Mouse (Mus musculus): ENCODE results near the gene Rab3ip.

Gene Rab3ip

DNA sequence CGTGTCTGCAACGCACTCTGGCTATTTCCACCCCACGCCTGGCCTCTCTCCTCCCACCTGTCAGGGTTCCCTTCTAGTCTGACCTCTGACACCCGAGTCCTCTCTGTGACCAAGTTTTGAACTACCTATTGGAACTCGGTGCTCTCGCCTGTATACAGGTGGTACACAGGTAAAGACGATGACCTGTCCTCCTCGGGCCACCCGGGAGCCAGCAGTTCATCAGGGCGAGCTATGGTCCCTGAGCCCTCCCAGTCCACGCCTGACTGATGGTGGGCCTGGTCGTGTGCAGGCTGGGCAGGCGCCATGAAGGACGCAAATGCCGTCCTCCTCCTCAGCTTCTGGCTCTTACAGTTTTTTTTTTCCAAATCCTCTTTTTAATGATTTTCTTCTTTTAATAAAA is 29.2 kb downstream of the Rab3ip start:
- in situ Hi-C loops (cut with MboI; ENCODE audit: low sequenced_read_pairs): no loop called here

DNA sequence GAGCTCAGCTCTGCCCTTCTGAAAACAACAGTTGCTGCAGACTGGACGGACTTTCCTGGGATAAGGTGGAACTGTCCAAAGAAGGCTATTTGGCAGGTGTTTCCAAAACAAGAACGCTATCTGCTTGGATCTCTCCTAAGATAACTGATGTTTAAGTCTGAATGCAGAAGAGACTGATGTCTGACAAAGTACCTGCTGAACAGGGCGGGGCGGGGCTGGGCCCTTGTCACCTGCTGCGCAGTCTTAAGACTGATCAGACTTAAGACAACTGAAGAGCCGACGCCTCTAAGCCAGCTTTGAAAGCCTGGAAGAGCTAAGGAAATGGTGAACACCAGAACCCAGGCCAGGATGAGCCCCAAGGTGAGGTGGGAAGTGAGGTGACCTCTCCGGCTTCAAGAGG is 29.9 kb downstream of the Rab3ip start:
- in situ Hi-C loops (cut with MboI; ENCODE audit: low sequenced_read_pairs): no loop called here

GRCm38 (mm10) chr10:116919368-116920317 is 30.9 kb downstream of the Rab3ip start:
- in situ Hi-C loops (cut with MboI; ENCODE audit: low sequenced_read_pairs): no loop called here

DNA sequence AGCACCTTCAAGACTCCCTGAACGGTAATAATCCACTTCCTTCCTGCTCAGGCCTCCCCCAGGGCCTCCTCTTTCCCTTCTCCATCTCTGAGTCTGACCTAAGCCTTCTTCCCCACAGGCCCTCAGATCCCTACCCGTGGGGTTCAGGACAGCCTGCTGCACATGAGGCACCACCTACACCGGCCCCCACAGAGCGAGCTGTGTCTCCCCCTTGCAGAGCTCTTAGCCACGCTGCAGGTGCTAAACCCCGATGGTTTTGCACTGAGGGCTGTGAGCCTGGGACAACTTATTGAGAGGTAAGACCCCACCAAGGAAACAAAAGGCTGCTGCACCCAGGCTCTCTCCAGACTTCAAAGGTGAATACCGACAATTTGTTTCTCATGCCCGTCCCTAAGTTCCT is 34.0 kb downstream of the Rab3ip start:
- in situ Hi-C loops (cut with MboI; ENCODE audit: low sequenced_read_pairs): no loop called here

DNA sequence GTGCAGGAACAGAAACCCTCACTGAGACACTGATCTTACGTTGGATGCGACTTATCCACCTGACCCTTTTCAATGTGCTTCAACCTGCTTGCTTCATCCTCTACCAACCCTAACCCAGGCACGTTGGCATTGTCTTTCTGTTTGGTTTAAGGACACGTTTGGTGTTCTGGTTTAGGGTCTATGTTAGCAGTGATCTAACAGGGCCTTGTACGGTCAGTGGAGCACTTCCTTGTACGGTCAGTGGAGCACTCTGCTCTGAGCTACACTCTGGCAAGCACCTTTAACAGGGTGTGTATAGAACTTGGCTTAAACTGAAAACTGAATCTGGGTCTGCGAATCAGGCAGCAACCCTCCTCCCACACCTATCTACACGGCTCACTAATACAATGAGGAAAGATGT is 35.3 kb downstream of the Rab3ip start:
- in situ Hi-C loops (cut with MboI; ENCODE audit: low sequenced_read_pairs): no loop called here

DNA sequence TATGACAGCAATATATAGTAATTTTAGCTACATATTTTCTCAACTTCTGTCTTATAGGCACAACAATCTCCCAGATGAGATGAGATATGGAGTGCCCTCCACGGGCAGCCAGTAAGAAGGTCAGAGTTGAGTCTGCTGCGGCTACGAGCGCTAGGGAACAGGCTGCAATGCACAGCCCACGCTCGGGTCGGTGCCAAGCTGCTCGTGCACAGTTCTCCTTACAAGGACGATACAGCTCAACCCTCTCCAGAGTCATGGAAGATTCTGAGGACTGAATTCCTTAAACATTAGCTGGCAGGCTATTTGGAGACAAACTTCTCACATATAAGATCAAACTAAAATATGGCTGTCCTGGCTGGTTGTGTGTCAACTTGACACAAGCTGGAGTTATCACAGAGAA is 36.0 kb downstream of the Rab3ip start:
- in situ Hi-C loops (cut with MboI; ENCODE audit: low sequenced_read_pairs): no loop called here

DNA sequence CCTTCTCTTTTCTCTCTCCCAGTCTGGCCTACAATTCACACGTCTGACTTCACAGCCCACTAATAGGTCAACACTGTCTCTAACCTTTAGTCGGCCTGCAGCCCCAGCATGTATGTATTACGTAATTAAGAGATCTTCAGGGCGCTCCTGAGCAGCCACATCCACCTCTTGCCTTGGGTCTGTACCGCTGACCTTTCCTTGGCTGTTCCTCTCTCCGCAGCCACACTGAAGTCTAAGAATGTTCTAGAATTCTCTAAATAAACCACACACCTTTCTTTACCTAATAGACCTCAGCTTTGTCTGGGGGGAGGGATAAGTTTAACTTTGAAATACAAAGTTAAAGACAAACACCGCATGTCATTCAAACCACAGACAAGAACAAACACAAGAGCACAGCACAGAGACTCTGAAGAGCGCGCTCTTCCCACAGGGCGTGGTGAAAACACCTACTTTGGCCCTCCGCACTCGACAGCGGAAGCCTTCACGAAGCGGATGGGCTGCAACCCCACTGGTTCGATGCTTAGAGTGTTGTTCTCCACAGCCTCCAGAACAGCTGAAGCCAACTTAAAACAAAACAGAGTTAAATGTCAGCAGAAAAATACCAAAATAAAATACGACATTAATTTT is 36.8 kb downstream of the Rab3ip start:
- in situ Hi-C loops (cut with MboI; ENCODE audit: low sequenced_read_pairs): no loop called here

DNA sequence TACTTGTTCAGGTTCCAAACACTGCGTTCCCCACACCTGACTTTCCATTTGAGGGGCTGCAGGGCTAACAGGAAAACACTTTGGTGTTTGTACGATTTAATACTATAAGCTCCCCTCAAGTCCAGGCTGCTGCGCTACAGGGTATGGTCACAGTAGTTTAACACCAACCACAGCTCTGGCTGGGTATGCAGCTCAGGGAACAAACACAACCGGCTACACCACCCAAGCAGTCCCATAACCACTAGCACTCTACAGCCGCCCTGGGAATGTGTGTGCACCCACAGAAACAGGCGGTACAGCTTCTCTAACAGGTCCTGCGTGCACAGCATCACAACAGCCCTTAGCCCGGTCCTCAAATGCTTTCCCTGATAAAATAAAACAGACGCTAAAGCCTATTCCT is 37.7 kb downstream of the Rab3ip start:
- in situ Hi-C loops (cut with MboI; ENCODE audit: low sequenced_read_pairs): no loop called here

DNA sequence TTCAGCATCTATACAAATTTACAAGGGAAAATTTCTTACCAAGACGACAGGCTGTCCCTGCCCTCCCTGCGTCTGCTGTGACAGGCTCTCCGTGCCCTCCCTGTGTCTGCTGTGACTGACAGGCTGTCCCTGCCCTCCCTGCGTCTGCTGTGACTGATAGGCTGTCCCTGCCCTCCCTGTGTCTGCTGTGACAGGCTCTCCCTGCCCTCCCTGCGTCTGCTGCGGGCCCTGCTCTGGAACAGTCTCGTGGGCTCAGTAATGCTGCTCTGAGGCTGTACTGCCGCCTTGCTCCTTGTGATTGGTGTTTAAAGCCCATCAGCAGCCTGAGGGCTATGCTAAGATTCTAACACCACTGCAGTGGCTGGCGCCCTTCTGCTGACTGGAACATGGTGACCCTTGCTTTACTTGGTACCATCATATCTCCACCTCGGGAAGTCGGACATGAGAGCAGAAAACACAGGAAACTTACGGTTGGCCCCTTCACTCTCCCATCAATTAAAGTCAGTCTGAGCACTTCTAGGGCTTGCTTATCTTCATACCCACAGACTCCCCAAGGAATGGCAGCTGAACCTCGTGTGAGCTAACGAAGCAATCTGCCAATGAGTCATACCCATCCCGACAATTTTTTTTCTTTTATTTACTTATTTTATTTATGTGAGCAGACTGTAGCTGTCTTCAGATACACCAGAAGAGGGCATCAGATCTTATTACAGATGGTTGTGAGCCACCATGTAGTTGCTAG is 41.5 kb downstream of the Rab3ip start:
- in situ Hi-C loops (cut with MboI; ENCODE audit: low sequenced_read_pairs): no loop called here

DNA sequence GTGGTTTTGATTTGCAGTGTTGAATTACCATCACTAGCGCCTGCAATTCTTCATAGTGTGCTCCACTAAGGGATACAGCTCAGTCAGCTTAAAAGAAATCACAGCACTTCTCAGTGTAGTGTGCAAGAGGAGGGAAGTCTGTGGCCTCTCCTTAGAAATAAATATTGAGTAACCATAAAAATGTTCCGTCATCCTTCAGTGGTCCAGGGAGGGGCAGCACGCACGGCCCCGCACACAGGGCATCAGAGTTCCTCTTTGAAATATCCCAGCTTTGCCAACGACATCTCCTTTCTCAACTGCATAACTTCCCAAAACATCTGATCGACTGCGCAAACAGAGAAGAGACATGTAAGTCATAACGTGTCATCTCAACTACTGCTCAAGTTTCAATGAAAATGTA is 43.8 kb downstream of the Rab3ip start:
- in situ Hi-C loops (cut with MboI; ENCODE audit: low sequenced_read_pairs): no loop called here

GRCm38 (mm10) chr10:116904503-116904908 is 46.1 kb downstream of the Rab3ip start:
- in situ Hi-C loops (cut with MboI; ENCODE audit: low sequenced_read_pairs): no loop called here

GRCm38 (mm10) chr10:116896336-116897177 is 54.0 kb downstream of the Rab3ip start, which contains the start of gene Myrfl:
Gene Myrfl (minus strand): TSS chr10:116896919.
- in situ Hi-C loops (cut with MboI; ENCODE audit: low sequenced_read_pairs): no loop called here

DNA sequence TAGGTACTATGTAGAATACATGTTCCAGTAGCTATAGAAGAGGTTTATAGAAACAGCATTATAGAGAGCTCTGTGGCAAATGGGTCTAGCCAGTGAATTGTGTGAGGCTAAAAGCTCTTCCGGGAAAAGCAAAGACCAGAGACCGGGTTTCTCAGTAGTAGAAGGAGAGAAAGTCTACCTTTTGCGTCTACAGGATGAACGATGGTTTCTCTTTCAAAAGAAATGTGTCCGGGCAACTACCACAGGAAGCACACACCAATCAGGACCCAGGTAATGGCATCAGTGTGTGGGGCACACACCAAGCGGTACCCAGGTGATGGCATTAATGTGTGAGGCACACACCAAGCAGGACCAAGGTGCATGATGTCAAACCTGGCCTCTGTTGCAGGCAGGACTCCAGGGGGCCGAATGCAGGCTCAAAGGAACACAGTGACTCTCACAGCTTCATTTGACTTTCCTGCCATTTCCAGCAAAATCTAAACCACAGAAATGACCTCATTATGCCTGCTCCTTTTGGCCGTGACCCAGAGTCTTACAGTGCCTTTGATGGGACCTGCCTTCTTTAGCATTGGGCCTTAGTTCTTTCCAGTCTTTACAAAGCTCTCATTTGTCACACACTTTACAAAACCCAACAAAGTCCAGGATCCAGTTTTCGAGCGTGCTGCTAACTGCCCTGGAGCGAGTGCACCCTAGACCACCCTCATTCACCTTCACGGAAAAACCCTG is 55.3 kb downstream of the Rab3ip start:
- in situ Hi-C loops (cut with MboI; ENCODE audit: low sequenced_read_pairs): no loop called here

- in situ Hi-C loops (cut with MboI; ENCODE audit: low sequenced_read_pairs): no loop called here
Observed at GRCm38 (mm10) chr10:116894540-116894939, 56.0 kb downstream of the Rab3ip start.

DNA sequence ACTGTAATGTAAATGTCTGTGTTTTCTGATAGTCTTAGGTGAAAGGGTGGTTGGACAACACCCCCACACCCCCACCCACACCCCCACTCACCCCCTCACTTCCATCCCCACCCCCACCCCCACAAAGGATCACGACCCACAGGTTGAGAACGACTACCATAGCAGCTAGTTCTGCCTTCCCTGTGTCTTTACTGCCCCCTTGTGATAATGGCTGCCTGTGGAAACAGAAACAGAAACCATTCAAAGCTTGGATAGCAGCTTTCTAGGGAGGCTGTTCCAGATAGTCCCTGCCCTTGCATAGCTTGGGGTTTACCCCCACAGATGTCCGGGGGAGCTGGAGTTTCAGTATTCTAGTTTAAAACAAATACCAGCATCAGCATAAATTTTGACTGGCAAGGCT is 56.8 kb downstream of the Rab3ip start:
- in situ Hi-C loops (cut with MboI; ENCODE audit: low sequenced_read_pairs): no loop called here

DNA sequence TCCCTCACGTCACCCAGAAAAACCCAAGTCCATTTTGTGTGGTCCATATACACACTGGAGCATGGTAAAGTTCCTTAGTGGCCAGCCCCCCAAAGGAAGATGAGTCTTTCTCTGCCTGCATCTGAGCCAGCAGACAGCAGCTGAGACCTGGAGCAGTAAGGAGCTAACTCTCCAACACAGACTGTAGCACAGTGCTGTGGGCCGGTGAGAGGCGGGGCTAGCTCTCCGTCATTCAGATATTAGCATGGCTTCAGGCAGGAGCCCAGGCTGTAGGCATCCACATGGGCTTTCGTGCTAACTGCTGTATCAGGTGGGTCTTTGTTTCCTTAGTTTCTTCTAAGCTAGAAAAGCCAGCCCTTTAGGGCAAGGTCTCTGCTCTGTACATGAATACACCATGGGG is 60.0 kb downstream of the Rab3ip start:
- in situ Hi-C loops (cut with MboI; ENCODE audit: low sequenced_read_pairs): no loop called here

- in situ Hi-C loops (cut with MboI; ENCODE audit: low sequenced_read_pairs): no loop called here
Observed at GRCm38 (mm10) chr10:116884552-116884951, 66.0 kb downstream of the Rab3ip start.

DNA sequence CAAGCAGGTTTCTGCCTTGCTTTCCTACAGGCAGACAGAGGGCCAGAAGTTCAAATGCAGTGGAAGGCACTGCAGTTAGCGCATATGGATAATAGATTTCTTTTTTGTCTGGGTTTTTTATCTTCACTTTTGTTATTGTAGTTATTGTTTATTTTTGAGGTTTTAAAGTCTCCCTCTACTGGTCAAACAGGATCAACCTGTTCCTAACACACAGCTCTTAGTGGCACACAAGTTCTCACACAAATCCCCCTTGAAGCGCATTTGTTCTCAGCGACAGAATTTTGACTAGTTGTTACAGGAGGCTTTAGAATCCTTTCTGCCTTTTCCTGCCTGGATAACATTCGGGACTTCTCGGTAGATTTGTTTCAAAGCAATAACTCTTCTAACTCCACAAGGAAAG is 67.0 kb downstream of the Rab3ip start:
- in situ Hi-C loops (cut with MboI; ENCODE audit: low sequenced_read_pairs): no loop called here

DNA sequence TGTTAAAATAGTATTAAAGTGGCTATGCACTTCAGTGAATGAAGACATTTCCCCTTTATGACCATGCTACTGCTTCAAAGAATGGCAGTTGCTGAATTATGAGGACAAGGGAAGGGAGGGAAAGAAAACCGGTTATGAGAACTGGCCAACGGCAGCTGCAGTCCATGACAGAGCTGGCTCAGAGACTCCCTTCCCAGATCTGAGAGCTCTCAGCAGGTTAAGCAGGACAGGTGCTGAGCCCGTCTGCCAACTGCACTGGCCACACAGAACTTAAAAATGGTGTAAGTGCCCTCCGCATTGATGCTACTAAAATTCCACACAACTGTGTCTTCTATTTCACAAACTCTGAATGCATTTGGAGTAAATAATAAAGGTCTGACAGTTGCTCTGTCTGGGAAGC is 73.1 kb downstream of the Rab3ip start:
- in situ Hi-C loops (cut with MboI; ENCODE audit: low sequenced_read_pairs): no loop called here

DNA sequence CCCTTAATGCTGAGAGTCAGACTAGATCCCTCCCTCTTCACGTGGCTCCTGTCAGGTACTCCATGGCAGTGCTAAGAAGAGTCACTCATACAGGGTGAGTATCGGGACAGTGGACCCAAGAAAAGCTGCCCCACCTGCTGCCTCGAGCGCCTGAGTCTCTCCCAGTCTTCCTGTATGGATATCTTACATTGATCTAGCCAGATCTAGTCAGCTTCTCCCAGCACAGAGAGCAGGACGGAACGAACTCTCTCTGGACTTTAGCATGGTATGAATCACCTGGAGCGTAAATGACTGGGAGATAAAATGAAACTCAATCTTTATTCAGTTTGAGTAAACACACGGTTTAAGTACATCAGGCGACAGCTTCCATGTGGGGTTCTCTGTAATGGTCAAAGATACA is 76.1 kb downstream of the Rab3ip start:
- in situ Hi-C loops (cut with MboI; ENCODE audit: low sequenced_read_pairs): no loop called here
